Mouse (Mus musculus) liver, embryonic 11.5 days (tissue): ENCODE measurements around the gene Msantd2. TPM values are rescaled to one million over a fixed set of nuclear protein-coding genes. Genes with fewer than 3 reads are reported as not detected.

Experiments used
- ATAC-seq: fragments of 200-750 bp; cut with Nextera tagmentation; replicated peaks from 2 replicates; pipeline ENCODE4 v1.8.0; 2017; ENCODE audit warnings: moderate number of reproducible peaks, mild to moderate bottlenecking, moderate TSS enrichment, moderate library complexity; ENCODE audit not compliant: low FRiP score
- DNase-seq: peaks from one replicate; pipeline ENCODE4 v3.0.0-alpha.2; 2017; ENCODE audit warnings: low spot score
- H3K27ac ChIP-seq: fragments of 300-500 bp; sonication (generic); 2 replicates; pipeline ENCODE4 v1.5.1; 2014; ENCODE audit warnings: mild to moderate bottlenecking, low read depth, low read length, control low read depth
- H3K27me3 ChIP-seq: fragments of 300-500 bp; sonication (generic); replicated peaks from 2 replicates; pipeline ENCODE4 v1.6.1; 2014; ENCODE audit warnings: low read length, mixed read lengths; ENCODE audit not compliant: control insufficient read depth, insufficient read depth
- H3K36me3 ChIP-seq: fragments of 300-500 bp; sonication (generic); 2 replicates; pipeline ENCODE4 v1.6.1; 2014; ENCODE audit warnings: mild to moderate bottlenecking, low read length, moderate library complexity, mixed read lengths; ENCODE audit not compliant: control insufficient read depth, insufficient read depth
- H3K4me1 ChIP-seq: fragments of 300-500 bp; sonication (generic); replicated peaks from 2 replicates; pipeline ENCODE4 v1.6.1; 2014; ENCODE audit warnings: low read length, mixed read lengths; ENCODE audit not compliant: control insufficient read depth, insufficient read depth
- H3K4me2 ChIP-seq: fragments of 300-500 bp; sonication (generic); 2 replicates; pipeline ENCODE4 v1.6.1; 2014; ENCODE audit warnings: mild to moderate bottlenecking, control low read depth, moderate library complexity
- H3K4me3 ChIP-seq: fragments of 300-500 bp; sonication (generic); 2 replicates; pipeline ENCODE4 v1.5.1; 2014; ENCODE audit warnings: low read depth, low read length, control low read depth
- H3K9ac ChIP-seq: fragments of 300-500 bp; sonication (generic); 2 replicates; pipeline ENCODE4 v1.6.1; 2014; ENCODE audit warnings: low read depth, low read length, control low read depth
- H3K9me3 ChIP-seq: fragments of 300-500 bp; sonication (generic); 2 replicates; pipeline ENCODE4 v1.6.1; 2016; ENCODE audit warnings: low read length, inconsistent platforms, mixed read lengths; ENCODE audit not compliant: control insufficient read depth
- WGBS: fragments of 180-500 bp; shearing (Covaris S2); extraction: QIAGEN DNeasy Blood & Tissue Kit; methylation state at CpG from one replicate; pipeline ENCODE4 v1.1.7; 2014; 5-methylcytosine and 5-hydroxymethylcytosine counted together
- polyA plus RNA-seq: library from polyadenylated mRNA; unstranded; fragments of >200 nt; fragmentation: Nextera tagmentation; extraction: Ambion mirVana; gene quantifications from 2 replicates; pipeline ENCODE4 v1.2.1, GENCODE M21; 2014

Msantd2 gene
- polyA plus RNA-seq, 1 experiment from 2014 or later, result 17.7 TPM

- peak; percentile 83 for ATAC-seq
- Histone ChIP-seq H3K4me2 (peak within 1 kb of the TSS; percentile 72), H3K4me3 (peak within 1 kb of the TSS; percentile 47), H3K36me3 (no peaks in the 10 kb centered on the region), H3K4me1 (peaks cover 34% of the 10 kb centered on the region), H3K9ac (peak within 1 kb of the TSS; percentile 4; the same call in 1 of the 2 replicates), H3K9me3 (no peaks in the 10 kb centered on the region), H3K27me3 (peaks cover 27% of the 10 kb centered on the region), H3K27ac (no peak within 1 kb of the TSS)
- peak; percentile 77 for DNase-seq
- 3% methylated on average over 31 of the region's 31 CpGs for WGBS
These were observed 63.6 kb downstream of the Msantd2 start, which contains the start of gene Nrgn for GRCm38 (mm10) chr9:37552536-37553293. Gene Nrgn (minus strand): TSS chr9:37552904.

DNA sequence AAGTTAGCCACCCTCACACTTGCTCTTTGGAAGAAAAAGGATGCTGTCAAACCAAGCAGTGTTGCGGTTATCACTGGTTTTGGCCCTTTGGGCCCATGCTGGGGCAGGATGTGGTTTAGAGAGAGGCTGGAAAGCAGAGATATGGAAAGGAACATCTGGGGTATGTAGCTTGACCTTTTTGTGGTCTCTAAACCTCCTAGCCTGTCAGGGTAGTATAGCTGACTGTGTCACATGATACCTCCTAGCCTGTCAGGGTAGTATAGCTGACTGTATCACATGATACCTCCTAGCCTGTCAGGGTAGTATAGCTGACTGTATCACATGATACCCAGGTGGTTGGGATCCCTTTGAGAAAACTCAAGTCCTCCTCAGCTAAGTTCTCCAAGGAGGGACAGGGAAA lies 65.2 kb downstream of the Msantd2 start:
- H3K9me3 ChIP-seq, result no peaks in the 10 kb centered on the region
- WGBS, result 41% methylated on average over 1 of the region's 1 CpGs
- peaks cover 24% of the 10 kb centered on the region for H3K27me3 ChIP-seq
- H3K9ac ChIP-seq, result no peak overlapping the region
- 0 out of 2 replicates have a peak overlapping the region, but pooled peaks have one; percentile 4 for H3K4me2 ChIP-seq
- DNase-seq (no peak), ATAC-seq (peak; percentile 82)
- H3K36me3 ChIP-seq, result no peaks in the 10 kb centered on the region
- H3K4me1 ChIP-seq, result peaks cover 34% of the 10 kb centered on the region
- no peak overlapping the region for H3K4me3 ChIP-seq
- H3K27ac ChIP-seq, result peak overlapping the region; percentile 54; the same call in 1 of the 2 replicates

DNA sequence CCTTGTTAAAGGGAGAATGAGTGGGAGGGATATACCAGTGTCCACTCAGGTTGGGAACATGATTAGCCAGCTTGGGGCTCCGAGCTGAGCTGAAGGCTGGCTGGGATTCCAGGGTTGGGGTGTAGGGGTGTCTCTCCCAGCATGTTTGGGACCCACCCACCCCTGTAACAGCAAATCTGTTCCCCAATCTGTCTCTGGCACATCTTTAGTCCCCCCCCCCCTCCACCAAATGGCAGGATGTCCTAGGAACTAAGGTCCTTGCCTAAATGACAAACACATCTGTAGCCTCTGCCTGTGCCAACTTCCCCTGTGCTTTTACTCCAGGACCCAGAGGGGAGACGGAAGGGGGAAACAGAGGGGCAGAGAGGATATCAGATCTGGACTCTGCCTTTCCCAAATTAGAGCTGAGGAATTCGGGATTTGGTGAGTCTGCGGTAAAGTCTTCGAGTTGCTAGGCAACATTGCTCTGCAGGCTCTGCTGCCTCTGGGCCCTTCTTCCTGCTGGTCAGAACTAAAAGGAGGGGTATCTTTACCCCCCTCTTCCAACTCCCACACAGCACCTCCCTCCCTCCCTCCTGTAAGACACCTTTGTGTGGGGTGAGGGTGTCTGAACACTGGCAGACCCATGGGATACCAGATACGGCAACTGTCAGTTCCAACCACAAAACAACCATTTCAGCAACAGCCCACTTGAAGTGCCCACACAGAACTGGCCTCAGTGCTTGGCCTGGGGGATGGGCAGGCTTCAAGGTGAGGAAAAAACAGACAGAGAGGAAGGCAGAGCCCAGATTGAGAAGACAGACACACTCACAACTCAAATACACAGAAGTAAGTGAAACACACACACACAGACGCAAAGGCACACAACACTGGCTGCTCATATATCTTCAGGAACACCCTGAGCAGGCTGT lies 66.0 kb downstream of the Msantd2 start, which contains the start of gene Siae:
TSS of gene Siae (plus strand) at position 861 of the 911 bp plus-strand sequence.
- Histone ChIP-seq H3K27me3 (peaks cover 20% of the 10 kb centered on the region), H3K27ac (peak within 1 kb of the TSS; percentile 54; the same call in 1 of the 2 replicates), H3K36me3 (no peaks in the 10 kb centered on the region), H3K4me1 (peaks cover 34% of the 10 kb centered on the region), H3K4me2 (no peak within 1 kb of the TSS), H3K9ac (no peak within 1 kb of the TSS), H3K9me3 (no peaks in the 10 kb centered on the region), H3K4me3 (no peak within 1 kb of the TSS)
- DNase-seq, result no peak
- ATAC-seq, result no peak
- 27% methylated on average over 7 of the region's 7 CpGs for WGBS

GRCm38 (mm10) chr9:37556366-37556765 lies 67.2 kb downstream of the Msantd2 start:
- H3K9ac ChIP-seq, result no peak overlapping the region
- 68% methylated on average over 3 of the region's 3 CpGs for WGBS
- H3K9me3 ChIP-seq, result no peaks in the 10 kb centered on the region
- H3K4me3 ChIP-seq, result no peak overlapping the region
- H3K36me3 ChIP-seq, result no peaks in the 10 kb centered on the region
- H3K4me1 ChIP-seq, result peaks cover 31% of the 10 kb centered on the region
- peaks cover 8% of the 10 kb centered on the region for H3K27me3 ChIP-seq
- DNase-seq (no peak), ATAC-seq (no peak)
- no peak overlapping the region for H3K4me2 ChIP-seq
- H3K27ac ChIP-seq, result no peak overlapping the region

DNA sequence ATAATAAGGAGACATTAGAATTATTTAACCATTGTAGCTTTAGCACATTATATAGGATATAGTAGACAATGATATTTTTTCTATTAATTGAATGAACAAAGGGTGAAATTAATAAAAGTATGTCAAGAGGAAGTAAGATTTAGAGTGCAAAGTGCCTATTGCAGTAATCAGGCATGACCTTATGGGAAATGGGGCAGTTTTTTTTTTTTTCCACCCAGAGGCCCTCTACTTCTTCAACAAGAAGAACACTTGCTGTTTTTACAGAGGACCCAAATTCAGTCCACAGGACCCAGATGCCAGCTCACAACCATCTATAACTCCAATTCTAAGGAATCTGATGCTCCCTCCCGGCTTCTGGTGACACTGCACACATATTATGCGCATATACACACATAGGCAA lies 71.5 kb downstream of the Msantd2 start:
- no peak for ATAC-seq
- no peak for DNase-seq
- H3K4me2 ChIP-seq, result no peak overlapping the region
- H3K9me3 ChIP-seq, result no peaks in the 10 kb centered on the region
- no peaks in the 10 kb centered on the region for H3K27me3 ChIP-seq
- peaks cover 6% of the 10 kb centered on the region; the same call in 1 of the 2 replicates for H3K4me1 ChIP-seq
- H3K27ac ChIP-seq, result no peak overlapping the region
- no peak overlapping the region for H3K4me3 ChIP-seq
- no peak overlapping the region for H3K9ac ChIP-seq
- 90% methylated on average over 2 of the region's 2 CpGs for WGBS
- H3K36me3 ChIP-seq, result no peaks in the 10 kb centered on the region

- Histone ChIP-seq H3K27ac (0 out of 2 replicates have a peak overlapping the region, but pooled peaks have one; percentile 19), H3K9ac (no peak overlapping the region), H3K36me3 (no peaks in the 10 kb centered on the region), H3K4me2 (peak overlapping the region; percentile 5; the same call in 1 of the 2 replicates), H3K9me3 (no peaks in the 10 kb centered on the region), H3K4me1 (peaks cover 31% of the 10 kb centered on the region), H3K27me3 (no peaks in the 10 kb centered on the region), H3K4me3 (no peak overlapping the region)
- 8% methylated on average over 1 of the region's 1 CpGs for WGBS
- ATAC-seq (no peak), DNase-seq (no peak)
These were observed 74.7 kb downstream of the Msantd2 start for GRCm38 (mm10) chr9:37563805-37564204.

DNA sequence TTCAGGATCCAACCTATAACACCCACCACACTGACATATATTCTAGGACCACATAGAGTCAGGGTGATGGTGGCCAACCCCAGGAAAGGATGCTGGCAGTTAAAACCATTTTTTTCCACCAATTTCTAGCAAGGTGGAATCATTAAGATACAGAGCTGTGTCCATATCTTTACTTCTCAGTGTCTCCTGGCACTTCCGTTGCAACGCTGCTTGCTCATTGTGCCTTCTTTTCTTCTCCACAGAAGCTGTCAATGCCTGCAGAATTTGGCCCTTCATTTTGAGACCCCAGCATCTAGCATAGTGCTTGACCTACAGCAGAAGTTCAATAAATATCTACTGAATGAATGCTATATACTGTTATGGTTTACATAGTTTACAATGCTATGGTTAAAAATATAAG lies 77.9 kb downstream of the Msantd2 start:
- Histone ChIP-seq H3K27me3 (no peaks in the 10 kb centered on the region), H3K9ac (no peak overlapping the region), H3K27ac (peak overlapping the region; percentile 30; the same call in 1 of the 2 replicates), H3K36me3 (no peaks in the 10 kb centered on the region), H3K4me3 (no peak overlapping the region), H3K4me1 (peaks cover 46% of the 10 kb centered on the region), H3K4me2 (peak overlapping the region; percentile 44; the same call in 1 of the 2 replicates), H3K9me3 (no peaks in the 10 kb centered on the region)
- ATAC-seq, result peak; percentile 67
- DNase-seq, result no peak
- WGBS, result 59% methylated on average over 2 of the region's 2 CpGs

DNA sequence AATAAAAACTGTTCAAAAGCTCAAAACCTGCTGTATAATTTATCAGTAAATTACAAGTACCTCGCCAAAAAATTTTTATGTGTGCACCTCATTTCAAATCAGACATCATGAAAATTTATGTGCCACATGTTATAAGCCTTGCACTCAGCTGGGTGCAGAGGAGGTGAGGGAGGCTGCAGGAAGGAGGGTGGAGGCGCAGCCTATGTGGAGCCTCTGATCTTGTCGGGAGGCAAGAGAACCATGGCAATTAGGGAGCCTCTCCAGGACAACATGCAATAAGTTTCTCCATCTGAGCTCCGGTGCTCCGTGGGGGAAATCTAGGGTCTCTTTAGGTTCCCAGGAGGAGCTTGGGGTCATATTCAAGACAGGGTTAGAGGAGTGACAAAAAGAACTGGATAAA lies 78.3 kb downstream of the Msantd2 start:
- 32% methylated on average over 5 of the region's 5 CpGs for WGBS
- Histone ChIP-seq H3K4me1 (peaks cover 50% of the 10 kb centered on the region), H3K36me3 (no peaks in the 10 kb centered on the region), H3K27me3 (no peaks in the 10 kb centered on the region), H3K27ac (peak overlapping the region; percentile 42; the same call in 1 of the 2 replicates), H3K9me3 (no peaks in the 10 kb centered on the region), H3K9ac (no peak overlapping the region), H3K4me3 (0 out of 2 replicates have a peak overlapping the region, but pooled peaks have one; percentile 2), H3K4me2 (peak overlapping the region; percentile 44)
- ATAC-seq (peak; percentile 62), DNase-seq (no peak)
